Mouse (Mus musculus): Measurements from ENCODE around the gene Zfand3. TPM values are rescaled to one million over a fixed set of nuclear protein-coding genes. Genes with fewer than 3 reads are reported as not detected.

Gene Zfand3
- total and polyA plus RNA-seq, 3 experiments: 23.2 to 44.0 (median 23.5) TPM

- Histone ChIP-seq H3K27me3 (replicated peaks) (no peaks in the 10 kb centered on the region), H3K4me1 (ENCODE audit: control insufficient read depth in 1 of 2, insufficient read depth in 2 of 2) (no peaks in the 10 kb centered on the region), H3K79me2 (replicated peaks; ENCODE audit: control insufficient read depth, extremely low read depth, insufficient read depth, poor library complexity, severe bottlenecking) (no peaks in the 10 kb centered on the region), H3K4me2 (ENCODE audit: insufficient read depth, low read depth, poor library complexity, severe bottlenecking) (no peak overlapping the region), H3K9me3 (replicated peaks; ENCODE audit: low read length) (no peaks in the 10 kb centered on the region), H3K4me3 (replicated peaks in 1 of 3; ENCODE audit: low read depth in 2 of 3, low read length in 2 of 3, poor library complexity in 1 of 3) (no peak overlapping the region), H3K27ac (ENCODE audit: insufficient read depth, low read depth) (no peak overlapping the region), H3K9ac (ENCODE audit: insufficient read depth, low read depth) (no peak overlapping the region), H3K36me3 (replicated peaks in 1 of 2; ENCODE audit: control insufficient read depth in 1 of 2, insufficient read depth in 1 of 2, low read length in 1 of 2) (peaks cover 5 to 64% of the 10 kb centered on the region in 2 experiments)
- in situ Hi-C loops (cut with MboI; ENCODE audit: low pct_ligation_motif_present, low pct_unique_long_range_greater_than_20kb, low sequenced_read_pairs): no loop called here
- dilution Hi-C loops (cut with MboI; ENCODE audit: extremely low pct_ligation_motif_present, extremely low pct_unique_long_range_greater_than_20kb, low sequenced_read_pairs): no loop called here
- no peak for DNase-seq (ENCODE audit: extremely low read depth)
- TF ChIP-seq TCF12 (IDR thresholded peaks at IDR 0.05; ENCODE audit: low read depth, low read length): no peak
- TF ChIP-seq POLR2AphosphoS2 (IDR thresholded peaks at IDR 0.05; ENCODE audit: low read depth, low read length): no peak
- no peak for TF ChIP-seq MAZ (IDR thresholded peaks at IDR 0.05; ENCODE audit: low read depth, low read length)
- TF ChIP-seq JUN (IDR thresholded peaks at IDR 0.05; ENCODE audit: insufficient read depth, low read depth, low read length): no peak
- no peak for TF ChIP-seq RCOR1 (conservative IDR thresholded peaks at IDR 0.05; ENCODE audit: low read depth, low read length)
- no peak for TF ChIP-seq ZC3H11A (IDR thresholded peaks at IDR 0.05; ENCODE audit: low read depth, low read length)
- TF ChIP-seq ZMIZ1 (IDR thresholded peaks at IDR 0.05; ENCODE audit: low read depth, low read length): no peak
- no peak for TF ChIP-seq POLR2A (IDR thresholded peaks at IDR 0.05; ENCODE audit: low read depth, low read length)
- TF ChIP-seq RAD21 (IDR thresholded peaks at IDR 0.05; ENCODE audit: low read depth, low read length): no peak
- no peak for TF ChIP-seq UBTF (IDR thresholded peaks at IDR 0.05; ENCODE audit: low read depth, low read length)
These were observed 217.1 kb downstream of the Zfand3 start for GRCm38 (mm10) chr17:30221677-30222076.

GRCm38 (mm10) chr17:30222361-30222760, 217.8 kb downstream of the Zfand3 start:
- Histone ChIP-seq H3K27me3 (replicated peaks) (no peaks in the 10 kb centered on the region), H3K36me3 (replicated peaks in 1 of 2; ENCODE audit: control insufficient read depth in 1 of 2, insufficient read depth in 1 of 2, low read length in 1 of 2) (peaks cover 5 to 64% of the 10 kb centered on the region in 2 experiments), H3K4me3 (replicated peaks in 1 of 3; ENCODE audit: low read depth in 2 of 3, low read length in 2 of 3, poor library complexity in 1 of 3) (no peak overlapping the region), H3K27ac (ENCODE audit: insufficient read depth, low read depth) (no peak overlapping the region), H3K4me2 (ENCODE audit: insufficient read depth, low read depth, poor library complexity, severe bottlenecking) (no peak overlapping the region), H3K9ac (ENCODE audit: insufficient read depth, low read depth) (no peak overlapping the region), H3K4me1 (ENCODE audit: control insufficient read depth in 1 of 2, insufficient read depth in 2 of 2) (no peaks in the 10 kb centered on the region), H3K79me2 (replicated peaks; ENCODE audit: control insufficient read depth, extremely low read depth, insufficient read depth, poor library complexity, severe bottlenecking) (no peaks in the 10 kb centered on the region), H3K9me3 (replicated peaks; ENCODE audit: low read length) (no peaks in the 10 kb centered on the region)
- dilution Hi-C loops (cut with MboI; ENCODE audit: extremely low pct_ligation_motif_present, extremely low pct_unique_long_range_greater_than_20kb, low sequenced_read_pairs) (no loop called here), in situ Hi-C loops (cut with MboI; ENCODE audit: low pct_ligation_motif_present, low pct_unique_long_range_greater_than_20kb, low sequenced_read_pairs) (no loop called here)
- no peak for TF ChIP-seq TCF12 (IDR thresholded peaks at IDR 0.05; ENCODE audit: low read depth, low read length)
- TF ChIP-seq KAT2A (IDR thresholded peaks at IDR 0.05; ENCODE audit: insufficient replicate concordance, low read length): no peak
- no peak for TF ChIP-seq TBP (conservative IDR thresholded peaks at IDR 0.05; ENCODE audit: low read depth, low read length)
- no peak for TF ChIP-seq CTCF (conservative IDR thresholded peaks at IDR 0.05 in 1 of 2, IDR thresholded peaks at IDR 0.05 in 1 of 2; ENCODE audit: low read depth in 2 of 2, low read length in 2 of 2)
- no peak for DNase-seq (ENCODE audit: extremely low read depth)

- peaks cover 5 to 62% of the 10 kb centered on the region in 2 experiments for H3K36me3 ChIP-seq (replicated peaks in 1 of 2; ENCODE audit: control insufficient read depth in 1 of 2, insufficient read depth in 1 of 2, low read length in 1 of 2)
- in situ Hi-C loops (cut with MboI; ENCODE audit: low pct_ligation_motif_present, low pct_unique_long_range_greater_than_20kb, low sequenced_read_pairs) (no loop called here), dilution Hi-C loops (cut with MboI; ENCODE audit: extremely low pct_ligation_motif_present, extremely low pct_unique_long_range_greater_than_20kb, low sequenced_read_pairs) (no loop called here)
- no peak overlapping the region for H3K9ac ChIP-seq (ENCODE audit: insufficient read depth, low read depth)
- no peak overlapping the region for H3K4me2 ChIP-seq (ENCODE audit: insufficient read depth, low read depth, poor library complexity, severe bottlenecking)
- H3K4me1 ChIP-seq (ENCODE audit: control insufficient read depth in 1 of 2, insufficient read depth in 2 of 2): no peaks in the 10 kb centered on the region
- H3K79me2 ChIP-seq (replicated peaks; ENCODE audit: control insufficient read depth, extremely low read depth, insufficient read depth, poor library complexity, severe bottlenecking): no peaks in the 10 kb centered on the region
- H3K27ac ChIP-seq (ENCODE audit: insufficient read depth, low read depth): no peak overlapping the region
- no peaks in the 10 kb centered on the region for H3K9me3 ChIP-seq (replicated peaks; ENCODE audit: low read length)
- H3K4me3 ChIP-seq (replicated peaks in 1 of 3; ENCODE audit: low read depth in 2 of 3, low read length in 2 of 3, poor library complexity in 1 of 3): no peak overlapping the region
- no peaks in the 10 kb centered on the region for H3K27me3 ChIP-seq (replicated peaks)
- DNase-seq (ENCODE audit: extremely low read depth): no peak
- TF ChIP-seq SMC3 (IDR thresholded peaks at IDR 0.05; ENCODE audit: low read depth, low read length): no peak
- TF ChIP-seq JUND (conservative IDR thresholded peaks at IDR 0.05; ENCODE audit: low read depth, low read length): no peak
- no peak for TF ChIP-seq MYC (IDR thresholded peaks at IDR 0.05; ENCODE audit: low read depth, low read length)
- TF ChIP-seq CTCF (conservative IDR thresholded peaks at IDR 0.05 in 1 of 2, IDR thresholded peaks at IDR 0.05 in 1 of 2; ENCODE audit: low read depth in 2 of 2, low read length in 2 of 2): no peak
- no peak for TF ChIP-seq EP300 (IDR thresholded peaks at IDR 0.05; ENCODE audit: low read length)
- no peak for TF ChIP-seq GABPA (IDR thresholded peaks at IDR 0.05; ENCODE audit: insufficient replicate concordance, low read depth, low read length)
- TF ChIP-seq MEF2A (IDR thresholded peaks at IDR 0.05; ENCODE audit: borderline replicate concordance, low read depth, low read length): no peak
- TF ChIP-seq CHD2 (IDR thresholded peaks at IDR 0.05; ENCODE audit: low read length): no peak
- no peak for TF ChIP-seq TCF12 (IDR thresholded peaks at IDR 0.05; ENCODE audit: low read depth, low read length)
- no peak for TF ChIP-seq MXI1 (IDR thresholded peaks at IDR 0.05; ENCODE audit: low read depth, low read length)
- TF ChIP-seq ELF1 (IDR thresholded peaks at IDR 0.05; ENCODE audit: low read depth, low read length): no peak
- no peak for TF ChIP-seq CHD1 (IDR thresholded peaks at IDR 0.05; ENCODE audit: low read depth, low read length)
- no peak for TF ChIP-seq POLR2A (IDR thresholded peaks at IDR 0.05; ENCODE audit: low read depth, low read length)
- no peak for TF ChIP-seq USF1 (IDR thresholded peaks at IDR 0.05; ENCODE audit: low read depth, low read length)
- TF ChIP-seq SIN3A (IDR thresholded peaks at IDR 0.05; ENCODE audit: low read length): no peak
- no peak for TF ChIP-seq TBP (conservative IDR thresholded peaks at IDR 0.05; ENCODE audit: low read depth, low read length)
- no peak for TF ChIP-seq RCOR1 (conservative IDR thresholded peaks at IDR 0.05; ENCODE audit: low read depth, low read length)
- no peak for TF ChIP-seq ZMIZ1 (IDR thresholded peaks at IDR 0.05; ENCODE audit: low read depth, low read length)
These were observed 218.3 kb downstream of the Zfand3 start for GRCm38 (mm10) chr17:30222837-30223236.
